12 mouse cellular contexts compared by ENCODE assay signal in genomic region chr2:7173271-7174064, GRCm38 (mm10).
DNase-seq lines count a peak whose midpoint lies in the region; ATAC-seq and TF ChIP-seq lines count a peak whose summit lies in the region.
"Had no signal": no experiment of that assay in that cellular context is flagged by ENCODE, and none has a peak within 500 bp of the region (broad histone marks: within the 10 kb centered on the region; RNA-seq: fewer than 3 reads in every experiment).

No protein-coding gene starts in this region.

- no peaks in the 10 kb centered on the region for H3K27me3 ChIP-seq in forebrain, postnatal 0 days (ENCODE audit: insufficient read depth, low read length)
- H3K27me3 ChIP-seq: liver, embryonic 13.5 days had no signal

- 52% methylated on average over 11 of the region's 11 CpGs for WGBS in forebrain, postnatal 0 days

- H3K27ac ChIP-seq in forebrain, postnatal 0 days (ENCODE audit: low read depth, low read length), result peak overlapping the region; percentile 80
- H3K27ac ChIP-seq: liver, embryonic 13.5 days had no signal

- H3K9me3 ChIP-seq in forebrain, postnatal 0 days (ENCODE audit: low read length), result no peaks in the 10 kb centered on the region
- H3K9me3 ChIP-seq: liver, embryonic 13.5 days had no signal

- TF ChIP-seq CTCF in forebrain, postnatal 0 days (IDR thresholded peaks at IDR 0.05; ENCODE audit: low read depth), result no peak

- DNase-seq in gastrocnemius, postnatal 25 days, result peak; percentile 13
- DNase-seq in gastrocnemius, postnatal 14 days, result no peak
- DNase-seq in adrenal gland, postnatal 25 days, result peak; percentile 16
- DNase-seq in cerebellum, adult 11 months, result peak; percentile 67
- DNase-seq in forebrain, postnatal 0 days, result peak; percentile 85
- no peak for DNase-seq in left cerebral cortex, postnatal 14 days (ENCODE audit: low spot score in 2 of 2)
- DNase-seq in urinary bladder, postnatal 25 days (ENCODE audit: low spot score), result no peak
- DNase-seq: gastrocnemius, postnatal 36 days; kidney, adult 11 months; liver, embryonic 13.5 days; lung, postnatal 36 days had no signal

- H3K4me2 ChIP-seq in forebrain, postnatal 0 days (ENCODE audit: low read depth), result no peak overlapping the region
- H3K4me2 ChIP-seq: liver, embryonic 13.5 days had no signal

- intact Hi-C loops in gastrocnemius, postnatal 14 days (cut with DNase I; ENCODE audit: low total_unique reads), result no loop called here
- intact Hi-C loops in left cerebral cortex, postnatal 14 days (cut with DNase I), result no loop called here

- H3K4me1 ChIP-seq in forebrain, postnatal 0 days (ENCODE audit: insufficient read depth), result no peaks in the 10 kb centered on the region; the same call in 1 of the 2 replicates
- H3K4me1 ChIP-seq: liver, embryonic 13.5 days had no signal

- H3K9ac ChIP-seq in forebrain, postnatal 0 days, result no peak overlapping the region
- H3K9ac ChIP-seq: liver, embryonic 13.5 days had no signal

- H3K36me3 ChIP-seq in forebrain, postnatal 0 days (ENCODE audit: insufficient read depth), result no peaks in the 10 kb centered on the region
- H3K36me3 ChIP-seq: liver, embryonic 13.5 days had no signal

- ATAC-seq in forebrain, postnatal 0 days, result peak; percentile 88
- ATAC-seq in activated CD4-positive, CD25-positive, alpha-beta regulatory T cell, adult 4 months, result no peak

- no peak overlapping the region for H3K4me3 ChIP-seq in forebrain, postnatal 0 days (ENCODE audit: low read depth, low read length)
- H3K4me3 ChIP-seq: liver, embryonic 13.5 days had no signal

Comparison
In these comparisons a context has a peak if more than half of its experiments do, and no peak if none do; other contexts are left out.
1. DNase-seq: peak in gastrocnemius, postnatal 25 days (single experiment), adrenal gland, postnatal 25 days (single experiment), cerebellum, adult 11 months (single experiment) and forebrain, postnatal 0 days (single experiment); none in gastrocnemius, postnatal 14 days (single experiment), left cerebral cortex, postnatal 14 days (0 of 2) and urinary bladder, postnatal 25 days (single experiment).